Mouse (Mus musculus): Measurements from ENCODE around the gene Gm13289.
"Not testable (repeated sequence)": the region's sequence is repeated elsewhere in the genome, so short reads cannot be mapped to it uniquely, and the experiment has no call there.

Gm13289 gene

DNA sequence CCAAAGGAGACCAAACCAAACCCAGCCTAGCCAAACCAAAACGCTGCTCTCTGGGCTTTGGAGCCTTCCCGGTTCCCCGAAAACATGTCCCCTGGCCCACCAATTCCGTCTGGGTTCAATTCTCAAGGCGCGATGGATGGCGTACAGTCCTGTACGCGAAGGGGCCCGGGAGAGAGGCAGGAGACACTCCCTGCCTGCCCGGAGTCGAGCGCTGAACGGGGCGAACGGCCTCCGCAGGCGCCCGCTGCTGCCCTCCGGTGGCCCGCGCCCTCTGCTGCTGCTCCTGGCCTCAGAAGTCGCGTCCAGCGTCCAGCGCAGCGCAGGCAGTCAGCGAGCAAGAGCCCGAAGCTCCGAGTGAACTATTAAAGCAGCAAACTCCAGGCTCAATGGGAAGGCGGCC, 5.6 kb downstream of the Gm13289 start:
- DNase-seq (ENCODE audit: extremely low read depth, low read depth), result not testable (repeated sequence)

DNA sequence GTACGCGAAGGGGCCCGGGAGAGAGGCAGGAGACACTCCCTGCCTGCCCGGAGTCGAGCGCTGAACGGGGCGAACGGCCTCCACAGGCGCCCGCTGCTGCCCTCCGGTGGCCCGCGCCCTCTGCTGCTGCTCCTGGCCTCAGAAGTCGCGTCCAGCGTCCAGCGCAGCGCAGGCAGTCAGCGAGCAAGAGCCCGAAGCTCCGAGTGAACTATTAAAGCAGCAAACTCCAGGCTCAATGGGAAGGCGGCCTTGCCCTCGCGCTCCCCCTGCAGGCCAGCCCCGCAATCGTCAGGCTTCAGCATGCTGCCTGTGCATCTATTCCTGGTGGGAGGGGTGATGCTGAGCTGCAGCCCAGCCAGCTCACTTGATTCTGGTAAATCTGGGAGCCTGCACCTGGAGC, 8.7 kb downstream of the Gm13289 start, which contains the start of gene Gm13276:
Gene Gm13276 (plus strand): TSS at position 301 of the 400 bp plus-strand sequence.
- not testable (repeated sequence) for DNase-seq (ENCODE audit: extremely low read depth, low read depth)

DNA sequence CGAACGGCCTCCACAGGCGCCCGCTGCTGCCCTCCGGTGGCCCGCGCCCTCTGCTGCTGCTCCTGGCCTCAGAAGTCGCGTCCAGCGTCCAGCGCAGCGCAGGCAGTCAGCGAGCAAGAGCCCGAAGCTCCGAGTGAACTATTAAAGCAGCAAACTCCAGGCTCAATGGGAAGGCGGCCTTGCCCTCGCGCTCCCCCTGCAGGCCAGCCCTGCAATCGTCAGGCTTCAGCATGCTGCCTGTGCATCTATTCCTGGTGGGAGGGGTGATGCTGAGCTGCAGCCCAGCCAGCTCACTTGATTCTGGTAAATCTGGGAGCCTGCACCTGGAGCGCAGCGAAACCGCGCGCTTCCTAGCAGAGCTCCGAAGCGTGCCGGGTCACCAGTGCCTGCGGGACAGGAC, 11.7 kb downstream of the Gm13289 start, which contains the start of gene Gm13277:
Gene Gm13277 (plus strand): TSS at position 231 of the 400 bp plus-strand sequence.
- not testable (repeated sequence) for DNase-seq (ENCODE audit: extremely low read depth, low read depth)

DNA sequence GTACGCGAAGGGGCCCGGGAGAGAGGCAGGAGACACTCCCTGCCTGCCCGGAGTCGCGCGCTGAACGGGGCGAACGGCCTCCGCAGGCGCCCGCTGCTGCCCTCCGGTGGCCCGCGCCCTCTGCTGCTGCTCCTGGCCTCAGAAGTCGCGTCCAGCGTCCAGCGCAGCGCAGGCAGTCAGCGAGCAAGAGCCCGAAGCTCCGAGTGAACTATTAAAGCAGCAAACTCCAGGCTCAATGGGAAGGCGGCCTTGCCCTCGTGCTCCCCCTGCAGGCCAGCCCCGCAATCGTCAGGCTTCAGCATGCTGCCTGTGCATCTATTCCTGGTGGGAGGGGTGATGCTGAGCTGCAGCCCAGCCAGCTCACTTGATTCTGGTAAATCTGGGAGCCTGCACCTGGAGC, 14.5 kb downstream of the Gm13289 start, which contains the start of gene Gm13278:
Gene Gm13278 (plus strand): TSS at position 301 of the 400 bp plus-strand sequence.
- not testable (repeated sequence) for DNase-seq (ENCODE audit: extremely low read depth, low read depth)

DNA sequence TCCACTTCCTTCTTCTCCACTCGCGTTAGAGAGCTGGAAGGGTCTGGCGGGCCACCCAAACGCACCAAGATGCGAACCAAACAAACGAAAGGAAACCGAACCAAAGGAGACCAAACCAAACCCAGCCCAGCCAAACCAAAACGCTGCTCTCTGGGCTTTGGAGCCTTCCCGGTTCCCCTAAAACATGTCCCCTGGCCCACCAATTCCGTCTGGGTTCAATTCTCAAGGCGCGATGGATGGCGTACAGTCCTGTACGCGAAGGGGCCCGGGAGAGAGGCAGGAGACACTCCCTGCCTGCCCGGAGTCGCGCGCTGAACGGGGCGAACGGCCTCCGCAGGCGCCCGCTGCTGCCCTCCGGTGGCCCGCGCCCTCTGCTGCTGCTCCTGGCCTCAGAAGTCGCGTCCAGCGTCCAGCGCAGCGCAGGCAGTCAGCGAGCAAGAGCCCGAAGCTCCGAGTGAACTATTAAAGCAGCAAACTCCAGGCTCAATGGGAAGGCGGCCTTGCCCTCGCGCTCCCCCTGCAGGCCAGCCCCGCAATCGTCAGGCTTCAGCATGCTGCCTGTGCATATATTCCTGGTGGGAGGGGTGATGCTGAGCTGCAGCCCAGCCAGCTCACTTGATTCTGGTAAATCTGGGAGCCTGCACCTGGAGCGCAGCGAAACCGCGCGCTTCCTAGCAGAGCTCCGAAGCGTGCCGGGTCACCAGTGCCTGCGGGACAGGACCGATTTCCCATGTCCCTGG, 17.4 kb downstream of the Gm13289 start, which contains the start of gene Gm13275:
Gene Gm13275 (plus strand): TSS at position 552 of the 740 bp plus-strand sequence.
- not testable (repeated sequence) for DNase-seq (ENCODE audit: extremely low read depth, low read depth)

DNA sequence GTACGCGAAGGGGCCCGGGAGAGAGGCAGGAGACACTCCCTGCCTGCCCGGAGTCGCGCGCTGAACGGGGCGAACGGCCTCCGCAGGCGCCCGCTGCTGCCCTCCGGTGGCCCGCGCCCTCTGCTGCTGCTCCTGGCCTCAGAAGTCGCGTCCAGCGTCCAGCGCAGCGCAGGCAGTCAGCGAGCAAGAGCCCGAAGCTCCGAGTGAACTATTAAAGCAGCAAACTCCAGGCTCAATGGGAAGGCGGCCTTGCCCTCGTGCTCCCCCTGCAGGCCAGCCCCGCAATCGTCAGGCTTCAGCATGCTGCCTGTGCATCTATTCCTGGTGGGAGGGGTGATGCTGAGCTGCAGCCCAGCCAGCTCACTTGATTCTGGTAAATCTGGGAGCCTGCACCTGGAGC, 20.4 kb downstream of the Gm13289 start, which contains the start of gene Gm13279:
Gene Gm13279 (plus strand): TSS at position 301 of the 400 bp plus-strand sequence.
- not testable (repeated sequence) for DNase-seq (ENCODE audit: extremely low read depth, low read depth)

DNA sequence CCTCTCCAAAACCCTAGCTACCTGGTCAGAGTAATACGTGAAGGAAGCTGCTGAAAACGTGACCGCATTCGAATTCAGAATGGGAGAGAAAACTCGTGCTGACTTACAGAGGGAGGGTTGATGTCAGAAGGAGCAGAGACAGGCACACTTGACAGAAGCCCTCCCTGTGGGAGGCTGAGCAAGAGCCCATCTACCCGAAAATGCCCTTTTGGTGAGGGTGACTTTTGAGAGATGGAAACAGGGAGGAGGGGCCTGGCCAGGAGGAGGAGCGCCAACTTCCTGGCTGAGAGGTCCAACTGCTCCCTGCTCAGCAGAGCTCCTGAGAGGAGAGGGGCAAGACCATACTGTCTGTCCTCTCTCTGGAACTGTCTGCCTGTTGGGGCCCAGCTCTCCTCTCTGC, 22.6 kb downstream of the Gm13289 start, which contains the start of gene Gm13285:
Gene Gm13285 (plus strand): TSS at position 301 of the 400 bp plus-strand sequence.
- DNase-seq (ENCODE audit: extremely low read depth, low read depth), result not testable (repeated sequence)

DNA sequence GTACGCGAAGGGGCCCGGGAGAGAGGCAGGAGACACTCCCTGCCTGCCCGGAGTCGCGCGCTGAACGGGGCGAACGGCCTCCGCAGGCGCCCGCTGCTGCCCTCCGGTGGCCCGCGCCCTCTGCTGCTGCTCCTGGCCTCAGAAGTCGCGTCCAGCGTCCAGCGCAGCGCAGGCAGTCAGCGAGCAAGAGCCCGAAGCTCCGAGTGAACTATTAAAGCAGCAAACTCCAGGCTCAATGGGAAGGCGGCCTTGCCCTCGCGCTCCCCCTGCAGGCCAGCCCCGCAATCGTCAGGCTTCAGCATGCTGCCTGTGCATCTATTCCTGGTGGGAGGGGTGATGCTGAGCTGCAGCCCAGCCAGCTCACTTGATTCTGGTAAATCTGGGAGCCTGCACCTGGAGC, 26.2 kb downstream of the Gm13289 start, which contains the start of gene Gm13287:
Gene Gm13287 (plus strand): TSS at position 301 of the 400 bp plus-strand sequence.
- not testable (repeated sequence) for DNase-seq (ENCODE audit: extremely low read depth, low read depth)

DNA sequence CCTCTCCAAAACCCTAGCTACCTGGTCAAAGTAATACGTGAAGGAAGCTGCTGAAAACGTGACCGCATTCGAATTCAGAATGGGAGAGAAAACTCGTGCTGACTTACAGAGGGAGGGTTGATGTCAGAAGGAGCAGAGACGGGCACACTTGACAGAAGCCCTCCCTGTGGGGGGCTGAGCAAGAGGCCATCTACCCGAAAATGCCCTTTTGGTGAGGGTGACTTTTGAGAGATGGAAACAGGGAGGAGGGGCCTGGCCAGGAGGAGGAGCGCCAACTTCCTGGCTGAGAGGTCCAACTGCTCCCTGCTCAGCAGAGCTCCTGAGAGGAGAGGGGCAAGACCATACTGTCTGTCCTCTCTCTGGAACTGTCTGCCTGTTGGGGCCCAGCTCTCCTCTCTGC, 28.5 kb downstream of the Gm13289 start, which contains the start of gene Gm13288:
Gene Gm13288 (plus strand): TSS at position 301 of the 400 bp plus-strand sequence.
- DNase-seq (ENCODE audit: extremely low read depth, low read depth), result not testable (repeated sequence)

DNA sequence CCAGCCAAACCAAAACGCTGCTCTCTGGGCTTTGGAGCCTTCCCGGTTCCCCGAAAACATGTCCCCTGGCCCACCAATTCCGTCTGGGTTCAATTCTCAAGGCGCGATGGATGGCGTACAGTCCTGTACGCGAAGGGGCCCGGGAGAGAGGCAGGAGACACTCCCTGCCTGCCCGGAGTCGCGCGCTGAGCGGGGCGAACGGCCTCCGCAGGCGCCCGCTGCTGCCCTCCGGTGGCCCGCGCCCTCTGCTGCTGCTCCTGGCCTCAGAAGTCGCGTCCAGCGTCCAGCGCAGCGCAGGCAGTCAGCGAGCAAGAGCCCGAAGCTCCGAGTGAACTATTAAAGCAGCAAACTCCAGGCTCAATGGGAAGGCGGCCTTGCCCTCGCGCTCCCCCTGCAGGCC, 29.0 kb downstream of the Gm13289 start:
- DNase-seq (ENCODE audit: extremely low read depth, low read depth), result not testable (repeated sequence)

DNA sequence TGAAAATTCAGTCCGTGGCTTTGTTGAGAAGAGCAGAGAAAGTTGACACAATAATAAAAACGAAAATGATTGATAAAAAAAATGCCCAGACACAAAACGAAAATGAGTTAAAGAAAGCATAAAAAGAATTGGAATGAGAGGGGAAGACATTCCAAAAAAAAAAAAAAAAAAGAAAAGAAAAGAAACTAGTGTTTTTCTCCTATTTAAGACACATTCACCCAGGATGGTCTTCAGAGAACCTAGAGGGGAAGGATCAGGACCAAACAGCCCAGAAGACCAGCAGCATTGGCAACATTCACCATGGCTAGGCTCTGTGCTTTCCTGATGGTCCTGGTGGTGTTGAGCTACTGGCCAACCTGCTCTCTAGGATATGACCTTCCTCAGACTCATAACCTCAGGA, 39.2 kb downstream of the Gm13289 start, which contains the start of gene Ifna7:
Gene Ifna7 (plus strand): TSS at position 301 of the 400 bp plus-strand sequence.
- no peak for DNase-seq (ENCODE audit: extremely low read depth, low read depth)

DNA sequence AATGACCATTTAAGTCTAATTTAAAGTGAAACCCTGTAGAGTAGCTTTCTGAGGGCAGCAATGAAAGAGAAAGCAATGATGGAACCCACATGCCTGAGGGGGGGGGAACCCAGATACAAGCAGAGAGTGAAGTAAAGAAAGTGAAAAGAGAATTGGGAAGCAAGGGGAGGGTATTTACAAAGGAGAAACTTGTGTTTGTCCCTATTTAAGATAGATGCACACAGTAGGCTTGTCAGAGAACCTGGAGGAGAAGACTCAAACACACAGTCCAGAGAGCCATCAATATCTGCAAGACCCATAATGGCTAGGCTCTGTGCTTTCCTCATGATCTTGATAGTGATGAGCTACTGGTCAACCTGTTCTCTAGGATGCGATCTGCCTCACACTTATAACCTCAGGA, 42.9 kb downstream of the Gm13289 start, which contains the start of gene Ifna11:
Gene Ifna11 (plus strand): TSS at position 301 of the 400 bp plus-strand sequence.
- no peak for DNase-seq (ENCODE audit: extremely low read depth, low read depth)

DNA sequence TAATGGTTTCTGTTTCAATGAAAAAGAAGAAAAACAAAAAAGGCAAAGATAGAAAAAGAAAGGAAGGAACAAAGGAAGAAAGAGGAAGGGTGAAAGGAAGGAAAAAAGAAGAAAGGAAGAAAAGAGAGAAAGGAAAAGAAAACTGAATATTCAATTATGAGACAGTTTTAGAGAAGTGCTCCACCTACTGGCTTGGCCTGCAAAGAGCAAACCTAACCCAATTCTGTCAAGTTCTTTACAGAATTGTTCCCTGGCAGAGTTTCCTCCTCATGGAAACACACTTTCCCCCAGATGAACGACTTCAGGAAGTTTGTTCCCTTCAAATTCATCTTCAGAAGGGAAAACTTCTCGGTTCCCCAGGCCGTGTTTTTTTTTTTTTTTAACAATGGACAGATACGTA, 46.3 kb downstream of the Gm13289 start:
- DNase-seq (ENCODE audit: extremely low read depth, low read depth), result no peak

Measured in MEL-GATA-1-ER (cell line).